Mouse (Mus musculus): Measurements from ENCODE around the gene Lrrc26. TPM values are rescaled to one million over a fixed set of nuclear protein-coding genes. Genes with fewer than 3 reads are reported as not detected.

Gene Lrrc26
- polyA plus RNA-seq (2012; rRNA removed; ENCODE audit: low replicate concordance) = 81.7 and 85.6 TPM in 2 replicates

DNA sequence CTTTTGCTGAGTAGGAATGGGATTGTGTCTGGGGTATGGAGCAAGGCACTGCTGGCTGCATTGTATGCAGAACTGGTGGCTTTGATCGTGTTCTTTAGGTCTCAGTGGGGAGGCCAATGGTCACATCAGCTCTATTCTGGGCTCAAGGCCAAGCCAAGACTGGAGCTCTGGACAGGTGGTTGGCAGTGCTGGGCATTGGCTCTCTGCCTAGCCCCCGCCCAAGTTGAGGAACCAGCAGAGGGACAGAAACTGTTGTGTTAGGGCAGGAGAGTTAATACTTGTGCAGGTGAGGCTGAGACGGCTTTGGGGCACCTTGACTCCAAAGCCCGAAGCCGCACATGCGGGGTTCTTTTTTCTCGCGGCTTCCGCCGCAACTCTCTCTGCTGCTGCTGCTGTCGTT lies at the start of gene Lrrc26:
Gene Lrrc26 (plus strand): TSS at position 265 of the 400 bp plus-strand sequence.

GRCm38 (mm10) chr2:25242101-25242506 lies 47.6 kb upstream of the Lrrc26 start, which contains the start of the genes Rnf208 and Cysrt1:
Rnf208 (plus strand) TSS chr2:25242255.
Cysrt1 (minus strand) TSS chr2:25242452.

GRCm38 (mm10) chr2:25246183-25247072 lies 43.3 kb upstream of the Lrrc26 start, which contains the start of gene AL732309.1:
AL732309.1 (minus strand) TSS chr2:25246863.

DNA sequence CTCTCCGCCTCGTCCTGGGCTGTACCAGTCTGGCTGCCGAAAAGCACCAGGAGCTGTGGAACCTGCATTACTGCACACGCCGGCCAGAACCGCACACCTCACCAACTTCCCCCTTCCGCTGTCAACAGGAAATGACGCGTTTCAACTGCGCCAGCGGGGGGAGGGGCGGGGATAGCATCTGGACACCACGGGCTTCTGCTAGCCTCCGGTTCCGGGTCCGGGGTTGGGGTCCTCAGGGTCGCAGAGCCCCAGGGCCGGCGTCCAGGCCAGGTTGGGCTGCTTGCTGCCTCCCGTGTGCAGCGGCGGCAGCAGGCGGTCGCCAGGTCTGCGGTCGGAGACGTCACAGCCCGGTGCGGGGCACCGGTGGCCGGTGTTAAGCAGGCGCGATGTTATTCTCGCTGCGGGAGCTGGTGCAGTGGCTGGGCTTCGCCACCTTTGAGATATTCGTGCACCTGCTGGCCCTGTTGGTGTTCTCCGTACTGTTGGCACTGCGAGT lies 34.4 kb upstream of the Lrrc26 start, which contains the start of gene Tmem203:
Gene Tmem203 (plus strand): TSS at position 156 of the 496 bp plus-strand sequence.

GRCm38 (mm10) chr2:25262291-25262767 lies 27.4 kb upstream of the Lrrc26 start, which contains the start of gene Tprn:
Tprn (plus strand) TSS chr2:25262618.

GRCm38 (mm10) chr2:25271827-25272511 lies 17.7 kb upstream of the Lrrc26 start, which contains the start of the genes Ssna1 and Anapc2:
Ssna1 (minus strand) TSS chr2:25272438.
Anapc2 (plus strand) TSS chr2:25272478.

DNA sequence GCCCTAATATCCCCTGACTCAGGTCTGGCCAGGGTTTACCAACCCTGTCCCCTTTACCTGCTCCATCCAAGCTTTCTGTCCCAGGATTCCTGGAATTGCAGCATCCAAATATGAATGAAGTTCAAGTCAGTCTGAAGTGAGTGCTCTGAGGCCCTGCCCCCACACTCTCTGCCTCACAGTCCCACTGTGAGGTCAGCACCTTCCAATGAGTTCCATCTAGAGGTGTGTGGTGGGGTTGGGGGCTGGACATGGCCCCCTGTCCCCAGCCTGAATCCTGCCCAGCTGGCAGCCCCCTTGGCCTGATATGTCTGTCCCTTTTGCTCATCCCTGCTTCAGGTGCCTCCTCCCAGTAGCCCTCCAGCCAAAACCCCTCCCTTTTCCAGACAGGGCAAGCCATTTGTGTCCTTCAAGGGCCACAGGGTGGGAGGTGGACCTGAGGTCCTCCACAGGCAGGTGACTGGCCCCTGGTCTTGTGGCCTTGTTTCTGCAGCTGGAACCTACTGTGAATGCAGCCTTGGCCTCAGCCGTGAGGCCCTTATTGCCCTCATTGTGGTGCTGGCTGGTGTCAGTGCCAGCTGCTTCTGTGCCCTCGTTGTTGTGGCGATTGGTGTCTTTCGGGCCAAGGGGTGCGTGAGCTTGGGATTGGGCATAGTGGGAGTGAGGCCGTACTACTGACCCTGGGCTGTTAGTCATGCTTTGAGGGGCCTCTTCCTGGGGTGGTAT lies 1.6 kb upstream of the Lrrc26 start, which contains the start of gene Tmem210:
Gene Tmem210 (plus strand): TSS at position 219 of the 723 bp plus-strand sequence.

DNA sequence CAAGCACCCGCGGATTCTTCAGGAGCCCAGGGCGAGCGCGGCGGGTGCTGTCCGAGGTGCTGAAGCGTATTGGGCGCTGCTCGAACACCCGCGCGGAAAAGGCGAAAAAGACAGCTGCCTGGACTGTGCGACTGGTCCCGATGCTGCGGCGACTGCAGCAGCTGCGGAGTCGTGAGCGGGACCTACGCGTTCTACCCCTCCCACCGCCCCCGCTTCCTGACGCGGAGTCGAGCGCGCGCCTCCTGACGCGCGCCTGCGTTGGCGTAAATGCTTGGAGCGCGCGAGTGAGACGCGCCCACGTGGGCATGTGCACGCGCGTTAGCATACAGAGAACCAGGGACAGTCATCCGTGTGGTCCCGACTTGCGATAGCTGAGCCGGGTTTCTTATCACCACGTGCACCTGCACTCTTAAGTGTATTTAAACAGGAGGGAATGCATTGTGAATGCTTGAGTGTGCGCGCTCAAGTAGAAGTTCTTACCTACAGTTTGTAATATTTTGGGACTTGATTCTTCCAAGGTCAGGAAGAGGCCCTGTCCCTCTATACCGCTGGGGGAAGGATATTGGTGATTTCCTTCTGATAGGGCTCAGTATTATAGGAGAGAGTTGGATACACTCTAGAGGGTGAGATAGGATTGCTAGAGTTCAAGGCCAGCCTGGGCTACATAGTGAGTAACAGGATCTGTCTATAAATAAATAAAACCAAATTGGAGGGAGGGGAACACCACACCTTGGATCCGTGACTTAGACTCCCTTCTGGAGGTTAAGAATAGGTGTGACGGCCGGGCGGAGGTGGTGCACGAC lies 29.5 kb downstream of the Lrrc26 start, which contains the start of gene Grin1:
Gene Grin1 (minus strand): TSS at position 217 of the 803 bp plus-strand sequence.

DNA sequence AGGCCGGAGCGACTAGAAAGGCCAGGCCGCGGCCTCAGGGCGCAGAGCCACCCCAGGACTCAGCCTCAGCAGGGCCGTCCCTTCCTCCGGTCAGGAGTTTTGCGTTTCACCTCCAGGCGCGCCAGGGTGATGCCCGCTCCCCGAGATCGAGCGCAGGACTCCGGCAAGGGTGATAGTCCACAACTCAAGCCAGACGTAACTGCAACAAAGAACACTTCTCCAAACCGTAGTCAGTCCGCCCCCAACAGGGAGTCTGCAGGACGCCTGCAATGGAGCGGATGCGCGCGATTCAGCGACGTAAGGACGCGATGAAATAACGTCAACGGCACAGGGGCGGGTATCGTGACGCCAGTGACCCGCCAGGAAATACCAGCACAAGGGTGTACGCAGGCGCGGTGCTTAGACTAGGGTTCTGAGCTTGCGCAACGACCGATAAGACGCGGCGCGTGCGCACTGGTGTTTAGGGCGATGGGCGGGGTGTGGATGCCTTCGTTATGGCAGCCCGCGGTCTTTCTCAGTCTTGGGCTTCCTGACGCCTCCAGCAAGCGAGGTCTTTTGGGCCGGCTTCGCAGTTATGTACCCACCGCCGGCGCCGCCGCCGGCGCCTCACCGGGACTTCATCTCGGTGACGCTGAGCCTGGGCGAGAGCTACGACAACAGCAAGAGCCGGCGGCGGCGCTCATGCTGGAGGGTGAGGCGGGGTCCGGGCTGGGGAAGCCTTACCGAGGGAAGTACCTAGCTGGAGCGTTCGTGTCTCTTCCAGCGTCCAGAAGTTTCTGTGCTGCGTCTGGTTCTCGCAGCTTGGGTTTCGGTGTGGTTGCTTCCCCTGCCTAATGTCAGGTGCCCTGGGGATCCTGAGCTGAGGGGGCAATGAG lies 42.8 kb downstream of the Lrrc26 start, which contains the start of gene Man1b1:
Gene Man1b1 (plus strand): TSS at position 53 of the 875 bp plus-strand sequence.

Other genes with a start within 250 kb of the Lrrc26 start
- gene Nsmf, start 235.6 kb upstream of the Lrrc26 start, polyA plus RNA-seq (2012; rRNA removed; ENCODE audit: low replicate concordance) = 52.7 and 54.1 TPM in 2 replicates
- gene Entpd8, start 209.6 kb upstream of the Lrrc26 start, polyA plus RNA-seq (2012; rRNA removed; ENCODE audit: low replicate concordance) = 121 and 257 TPM in 2 replicates
- 17.5 and 26.4 TPM in 2 replicates for gene Noxa1, start 194.8 kb upstream of the Lrrc26 start, polyA plus RNA-seq (2012; rRNA removed; ENCODE audit: low replicate concordance)
- 42.6 and 53.2 TPM in 2 replicates for gene Nrarp, start 109.2 kb upstream of the Lrrc26 start, polyA plus RNA-seq (2012; rRNA removed; ENCODE audit: low replicate concordance)
- gene Tor4a, start 93.0 kb upstream of the Lrrc26 start, polyA plus RNA-seq (2012; rRNA removed; ENCODE audit: low replicate concordance) = 25.3 and 31.1 TPM in 2 replicates
- 29.9 and 42.4 TPM in 2 replicates for gene Nelfb, start 78.4 kb upstream of the Lrrc26 start, polyA plus RNA-seq (2012; rRNA removed; ENCODE audit: low replicate concordance)
- not detected in 2 replicates for gene Stpg3, start 75.3 kb upstream of the Lrrc26 start, polyA plus RNA-seq (2012; rRNA removed; ENCODE audit: low replicate concordance)
- not detected in 2 replicates for gene Fam166a, start 71.2 kb upstream of the Lrrc26 start, polyA plus RNA-seq (2012; rRNA removed; ENCODE audit: low replicate concordance)
- gene Tubb4b, start 65.2 kb upstream of the Lrrc26 start, polyA plus RNA-seq (2012; rRNA removed; ENCODE audit: low replicate concordance) = 379 and 679 TPM in 2 replicates
- gene Slc34a3, start 55.6 kb upstream of the Lrrc26 start, polyA plus RNA-seq (2012; rRNA removed; ENCODE audit: low replicate concordance) = 4.3 TPM in 1 of 2 replicates, not detected in the other
- not detected in 2 replicates for gene Rnf224, start 53.1 kb upstream of the Lrrc26 start, polyA plus RNA-seq (2012; rRNA removed; ENCODE audit: low replicate concordance)
- gene Rnf208, start 47.7 kb upstream of the Lrrc26 start, polyA plus RNA-seq (2012; rRNA removed; ENCODE audit: low replicate concordance) = 14.3 and 73.6 TPM in 2 replicates
- gene Cysrt1, start 47.5 kb upstream of the Lrrc26 start, polyA plus RNA-seq (2012; rRNA removed; ENCODE audit: low replicate concordance) = 0.94 and 8.8 TPM in 2 replicates
- 18.8 and 30.9 TPM in 2 replicates for gene AL732309.1, start 43.1 kb upstream of the Lrrc26 start, polyA plus RNA-seq (2012; rRNA removed; ENCODE audit: low replicate concordance)
- gene Tmem203, start 34.5 kb upstream of the Lrrc26 start, polyA plus RNA-seq (2012; rRNA removed; ENCODE audit: low replicate concordance) = 39.8 and 90.7 TPM in 2 replicates
- 186 and 454 TPM in 2 replicates for gene Tprn, start 27.3 kb upstream of the Lrrc26 start, polyA plus RNA-seq (2012; rRNA removed; ENCODE audit: low replicate concordance)
- gene Ssna1, start 17.5 kb upstream of the Lrrc26 start, polyA plus RNA-seq (2012; rRNA removed; ENCODE audit: low replicate concordance) = 44.6 and 49.5 TPM in 2 replicates
- 57.3 and 58.9 TPM in 2 replicates for gene Anapc2, start 17.4 kb upstream of the Lrrc26 start, polyA plus RNA-seq (2012; rRNA removed; ENCODE audit: low replicate concordance)
- gene Tmem210, start 1.8 kb upstream of the Lrrc26 start, polyA plus RNA-seq (2012; rRNA removed; ENCODE audit: low replicate concordance) = 1.4 TPM in 1 of 2 replicates, not detected in the other
- gene Grin1, start 29.3 kb downstream of the Lrrc26 start, polyA plus RNA-seq (2012; rRNA removed; ENCODE audit: low replicate concordance) = 0.78 and 1.7 TPM in 2 replicates
- 13.8 and 17.1 TPM in 2 replicates for gene Man1b1, start 42.4 kb downstream of the Lrrc26 start, polyA plus RNA-seq (2012; rRNA removed; ENCODE audit: low replicate concordance)
- 15.8 and 19.7 TPM in 2 replicates for gene Dpp7, start 66.4 kb downstream of the Lrrc26 start, polyA plus RNA-seq (2012; rRNA removed; ENCODE audit: low replicate concordance)
- 66.1 and 563 TPM in 2 replicates for gene Uap1l1, start 75.8 kb downstream of the Lrrc26 start, polyA plus RNA-seq (2012; rRNA removed; ENCODE audit: low replicate concordance)
- 27.5 and 29.1 TPM in 2 replicates for gene Sapcd2, start 82.4 kb downstream of the Lrrc26 start, polyA plus RNA-seq (2012; rRNA removed; ENCODE audit: low replicate concordance)
- gene Entpd2, start 106.0 kb downstream of the Lrrc26 start, polyA plus RNA-seq (2012; rRNA removed; ENCODE audit: low replicate concordance) = 50.6 and 75.3 TPM in 2 replicates
- 223 and 325 TPM in 2 replicates for gene Npdc1, start 109.4 kb downstream of the Lrrc26 start, polyA plus RNA-seq (2012; rRNA removed; ENCODE audit: low replicate concordance)
- gene Fut7, start 133.4 kb downstream of the Lrrc26 start, polyA plus RNA-seq (2012; rRNA removed; ENCODE audit: low replicate concordance) = 1.3 and 2.1 TPM in 2 replicates
- 16.8 and 36.7 TPM in 2 replicates for gene Abca2, start 138.8 kb downstream of the Lrrc26 start, polyA plus RNA-seq (2012; rRNA removed; ENCODE audit: low replicate concordance)
- gene Clic3, start 166.9 kb downstream of the Lrrc26 start, polyA plus RNA-seq (2012; rRNA removed; ENCODE audit: low replicate concordance) = 1.9 and 14.3 TPM in 2 replicates
- gene Paxx, start 171.2 kb downstream of the Lrrc26 start, polyA plus RNA-seq (2012; rRNA removed; ENCODE audit: low replicate concordance) = 81.4 and 115 TPM in 2 replicates
- 0.74 TPM in 1 of 2 replicates, not detected in the other for gene Ptgds, start 180.1 kb downstream of the Lrrc26 start, polyA plus RNA-seq (2012; rRNA removed; ENCODE audit: low replicate concordance)
- not detected in 2 replicates for gene Lcn12, start 204.0 kb downstream of the Lrrc26 start, polyA plus RNA-seq (2012; rRNA removed; ENCODE audit: low replicate concordance)
- 40.4 and 40.9 TPM in 2 replicates for gene Fbxw5, start 210.8 kb downstream of the Lrrc26 start, polyA plus RNA-seq (2012; rRNA removed; ENCODE audit: low replicate concordance)
- gene C8g, start 211.8 kb downstream of the Lrrc26 start, polyA plus RNA-seq (2012; rRNA removed; ENCODE audit: low replicate concordance) = 4.0 and 9.4 TPM in 2 replicates